Comparison of ENCODE assay signal across 9 mouse cellular contexts in the genomic region with DNA sequence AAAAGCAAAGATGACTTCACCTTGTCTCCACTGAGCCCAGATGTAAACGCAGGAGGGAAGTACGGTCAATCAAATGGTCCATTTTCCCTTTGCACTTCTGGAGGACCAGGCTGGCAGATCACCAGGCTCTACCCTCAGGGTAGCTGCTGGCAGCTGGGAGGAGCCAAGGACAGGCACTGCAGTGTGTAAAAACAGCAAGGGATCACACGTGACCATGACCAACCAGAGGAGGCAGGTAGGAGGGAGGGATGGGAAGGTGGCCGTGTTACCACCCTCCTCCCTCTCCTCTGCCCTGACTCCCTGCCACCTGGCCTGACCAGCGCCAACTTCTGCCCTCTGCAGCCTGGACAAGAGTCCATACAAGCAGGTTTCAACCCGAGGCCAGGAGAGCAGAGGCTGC. TPM values are rescaled to one million over a fixed set of nuclear protein-coding genes. Genes with fewer than 3 reads are reported as not detected.
A peak's percentile ranks its signal among the peaks of the same experiment; 100 is the strongest.
DNase-seq lines count a peak whose midpoint lies in the region; ATAC-seq lines count a peak whose summit lies in the region.
"Had no signal": no experiment of that assay in that cellular context is flagged by ENCODE, and none has a peak within 500 bp of the region (broad histone marks: within the 10 kb centered on the region; RNA-seq: fewer than 3 reads in every experiment).

No protein-coding gene starts in this region.

- no peak for DNase-seq in neural tube, embryonic 11.5 days (ENCODE audit: low spot score)
- no peak for DNase-seq in neural tube, embryonic 10.5 days (ENCODE audit: extremely low spot score, low spot score)
- no peak for DNase-seq in hindbrain, embryonic 14.5 days (ENCODE audit: low spot score)
- DNase-seq in ovary, adult 18-20 months (ENCODE audit: low spot score), result no peak
- no peak for DNase-seq in right cerebral cortex, adult 18-20 months
- no peak for DNase-seq in lung, adult 18-20 months
- DNase-seq: cerebellum, postnatal 25 days; gastrocnemius, postnatal 10 days had no signal

- H3K27ac ChIP-seq in neural tube, embryonic 11.5 days (ENCODE audit: low read depth, low read length), result 0 out of 2 replicates have a peak overlapping the region, but pooled peaks have one; percentile 8
- peak overlapping the region; percentile 95 for H3K27ac ChIP-seq in hindbrain, embryonic 14.5 days
- peak overlapping the region; percentile 29; the same call in 1 of the 2 replicates for H3K27ac ChIP-seq in limb, embryonic 13.5 days

- no peak overlapping the region for H3K9ac ChIP-seq in neural tube, embryonic 11.5 days (ENCODE audit: low read length)
- H3K9ac ChIP-seq in hindbrain, embryonic 14.5 days, result no peak overlapping the region; the same call in 1 of the 2 replicates
- H3K9ac ChIP-seq in limb, embryonic 13.5 days, result no peak overlapping the region

- H3K9me3 ChIP-seq in neural tube, embryonic 11.5 days (ENCODE audit: control insufficient read depth, low read length), result no peaks in the 10 kb centered on the region
- H3K9me3 ChIP-seq in hindbrain, embryonic 14.5 days (ENCODE audit: control insufficient read depth, low read length), result no peaks in the 10 kb centered on the region
- 0 out of 2 replicates have a peak, but pooled peaks cover 4% of the 10 kb centered on the region for H3K9me3 ChIP-seq in limb, embryonic 13.5 days

- no peak for ATAC-seq in neural tube, embryonic 11.5 days (ENCODE audit: insufficient read depth, low FRiP score, low TSS enrichment)
- ATAC-seq in hindbrain, embryonic 14.5 days (ENCODE audit: low FRiP score), result no peak
- no peak for ATAC-seq in limb, embryonic 13.5 days (ENCODE audit: low FRiP score, low read depth)

- peaks cover 49% of the 10 kb centered on the region for H3K4me1 ChIP-seq in neural tube, embryonic 11.5 days (ENCODE audit: control insufficient read depth, insufficient read depth, low read length)
- H3K4me1 ChIP-seq in hindbrain, embryonic 14.5 days (replicated peaks; ENCODE audit: control insufficient read depth, insufficient read depth, low read length), result peaks cover 58% of the 10 kb centered on the region
- peaks cover 78% of the 10 kb centered on the region for H3K4me1 ChIP-seq in limb, embryonic 13.5 days

- no peaks in the 10 kb centered on the region for H3K36me3 ChIP-seq in neural tube, embryonic 11.5 days (ENCODE audit: control insufficient read depth, insufficient read depth, low read length)
- H3K36me3 ChIP-seq in hindbrain, embryonic 14.5 days (replicated peaks; ENCODE audit: control insufficient read depth, insufficient read depth), result no peaks in the 10 kb centered on the region
- no peaks in the 10 kb centered on the region for H3K36me3 ChIP-seq in limb, embryonic 13.5 days

- 80% methylated on average over 6 of the region's 6 CpGs for WGBS in neural tube, embryonic 11.5 days
- WGBS in hindbrain, embryonic 14.5 days, result 57% methylated on average over 6 of the region's 6 CpGs
- WGBS in limb, embryonic 13.5 days, result 72% methylated on average over 6 of the region's 6 CpGs

- H3K4me2 ChIP-seq in neural tube, embryonic 11.5 days (ENCODE audit: low read depth), result no peak overlapping the region
- no peak overlapping the region for H3K4me2 ChIP-seq in hindbrain, embryonic 14.5 days (replicated peaks)
- H3K4me2 ChIP-seq in limb, embryonic 13.5 days (replicated peaks), result no peak overlapping the region

- no peak overlapping the region for H3K4me3 ChIP-seq in neural tube, embryonic 11.5 days (ENCODE audit: low read depth, low read length)
- H3K4me3 ChIP-seq in hindbrain, embryonic 14.5 days (replicated peaks; ENCODE audit: low read length), result no peak overlapping the region
- H3K4me3 ChIP-seq in limb, embryonic 13.5 days, result no peak overlapping the region

- peaks cover 12% of the 10 kb centered on the region; the same call in 1 of the 2 replicates for H3K27me3 ChIP-seq in neural tube, embryonic 11.5 days (ENCODE audit: control insufficient read depth, insufficient read depth, low read length)
- no peaks in the 10 kb centered on the region for H3K27me3 ChIP-seq in hindbrain, embryonic 14.5 days (ENCODE audit: control insufficient read depth, insufficient read depth, low read length)
- H3K27me3 ChIP-seq in limb, embryonic 13.5 days, result no peaks in the 10 kb centered on the region

RNA-seq across cellular contexts. Expression of gene Cstad, which starts 59.7 kb away (rescaled TPM):
- 0.48 TPM in 1 of 2 replicates, not detected in the other for polyA plus RNA-seq in neural tube, embryonic 11.5 days (2014; fragmentation: Nextera tagmentation; extraction: Ambion mirVana)
- 1.6 TPM in 1 of 2 replicates, not detected in the other for polyA plus RNA-seq in hindbrain, embryonic 14.5 days (2014; fragmentation: Nextera tagmentation; extraction: Ambion mirVana)
- polyA plus RNA-seq in limb, embryonic 13.5 days (2015; fragmentation: Nextera tagmentation; extraction: Ambion mirVana), result 1.6 and 1.9 TPM in 2 replicates

Comparison
In these comparisons a context has a peak if more than half of its experiments do, and no peak if none do; other contexts are left out.
1. H3K27ac ChIP-seq: peak in every context shown above with its lines; median percentile 95 in hindbrain, embryonic 14.5 days; 29 in limb, embryonic 13.5 days; 8 in neural tube, embryonic 11.5 days.